Mouse (Mus musculus): Measurements from ENCODE around the gene Ppp4r3a. TPM values are rescaled to one million over a fixed set of nuclear protein-coding genes. Genes with fewer than 3 reads are reported as not detected.

The Ppp4r3a gene
- polyA plus RNA-seq, 1 experiment from 2014 or later, result 41.3 TPM

DNA sequence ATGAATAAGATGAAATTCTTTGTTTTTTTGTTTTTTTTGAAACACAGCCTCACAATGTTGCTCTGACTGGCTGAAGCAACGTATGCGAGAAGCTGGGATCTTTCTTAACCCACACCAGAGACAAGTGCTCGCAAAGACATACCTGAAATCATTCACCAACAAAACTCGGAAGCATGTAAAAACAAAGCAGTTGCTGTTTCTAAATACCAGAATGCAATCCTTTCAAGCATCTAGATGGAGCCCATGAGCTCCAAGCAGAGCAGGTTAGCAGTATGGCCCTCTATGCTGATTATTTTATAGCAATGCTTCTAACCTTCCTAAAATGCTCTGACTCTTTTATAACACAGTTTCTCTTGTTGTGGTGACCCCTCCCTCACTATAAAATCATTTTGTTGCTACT is 735 bp upstream of the Ppp4r3a start:
- 6% methylated on average over 4 of the region's 4 CpGs for WGBS
- ATAC-seq (ENCODE audit: borderline replicate concordance, extremely low read depth, low FRiP score, low TSS enrichment), result no peak

DNA sequence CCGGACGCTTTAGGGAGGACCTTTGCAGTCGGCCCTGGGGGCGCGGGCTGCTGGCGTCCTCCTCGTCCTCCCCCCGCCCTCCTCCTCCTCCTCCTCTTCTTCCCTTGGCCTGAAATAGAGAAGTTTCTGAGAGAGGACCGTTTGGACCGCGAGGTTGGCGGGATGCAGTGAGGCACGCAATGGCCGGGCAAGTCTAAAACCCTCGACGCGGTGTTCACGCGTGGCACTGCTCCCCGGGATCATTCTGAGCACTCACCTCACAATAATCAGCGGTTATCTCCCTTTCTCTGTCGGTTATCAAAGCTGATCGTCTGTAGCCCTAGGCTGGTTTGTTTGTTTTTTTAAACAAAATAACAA is 315 bp upstream of the Ppp4r3a start:
- H3K4me3 ChIP-seq, result peak overlapping the region; percentile 83
- WGBS, result under 1% methylated on average over 23 of the region's 23 CpGs
- ATAC-seq (ENCODE audit: borderline replicate concordance, extremely low read depth, low FRiP score, low TSS enrichment), result peak; percentile 69
- peak overlapping the region; percentile 100 for H3K27ac ChIP-seq
- peak overlapping the region; percentile 85 for H3K4me2 ChIP-seq
- H3K4me1 ChIP-seq, result peaks cover 20% of the 10 kb centered on the region
- peaks cover 3% of the 10 kb centered on the region; the same call in 1 of the 2 replicates for H3K36me3 ChIP-seq
- no peaks in the 10 kb centered on the region for H3K27me3 ChIP-seq
- peak overlapping the region; percentile 98 for H3K9ac ChIP-seq
- H3K9me3 ChIP-seq, result no peaks in the 10 kb centered on the region

More for the DNA sequence above, 735 bp upstream of the Ppp4r3a start:
- Histone ChIP-seq H3K4me3 (peak overlapping the region; percentile 83), H3K36me3 (no peaks in the 10 kb centered on the region; the same call in 1 of the 2 replicates), H3K27me3 (no peaks in the 10 kb centered on the region), H3K4me2 (peak overlapping the region; percentile 85), H3K9ac (peak overlapping the region; percentile 98), H3K4me1 (peaks cover 17% of the 10 kb centered on the region), H3K27ac (peak overlapping the region; percentile 100), H3K9me3 (no peaks in the 10 kb centered on the region)

DNA sequence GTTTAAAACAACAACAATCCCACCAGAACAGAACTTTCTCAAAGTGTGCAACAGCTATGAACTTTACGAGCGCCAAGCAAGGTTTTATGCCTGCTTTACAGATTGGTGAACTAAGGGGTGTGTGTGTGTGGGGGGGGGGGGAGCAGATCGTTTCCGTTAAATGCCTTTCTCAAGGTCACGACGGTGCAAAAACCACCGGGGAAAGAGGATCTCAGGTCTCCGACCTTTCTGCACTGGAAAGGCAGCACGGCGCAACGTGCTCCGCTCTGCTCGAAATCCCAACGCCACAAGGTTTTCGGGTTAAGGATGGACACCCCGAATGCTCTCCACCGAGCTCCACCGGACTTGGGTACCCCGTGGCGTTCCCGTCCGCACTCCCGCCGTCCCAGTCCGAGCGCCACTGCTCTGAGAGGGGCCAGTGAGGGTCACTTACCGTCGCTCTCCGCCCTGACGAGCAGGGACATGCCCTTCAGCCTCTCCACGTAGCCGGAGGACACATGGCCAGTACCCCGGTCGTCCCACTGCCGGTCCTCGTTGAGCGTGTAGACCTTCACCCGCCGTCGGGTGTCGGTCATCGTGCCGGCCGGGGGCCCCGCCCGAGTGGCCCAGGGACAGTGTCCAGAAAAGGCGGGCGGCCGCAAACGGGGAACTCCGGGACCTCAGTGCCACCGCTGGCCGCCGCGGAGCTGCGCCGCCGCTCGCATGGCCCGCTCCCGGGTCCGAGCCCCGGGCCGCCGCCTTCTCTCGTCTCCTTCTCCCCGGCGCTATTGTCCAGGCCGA is 1.0 kb downstream of the Ppp4r3a start:
- Histone ChIP-seq H3K27ac (peak overlapping the region; percentile 100), H3K4me3 (peak overlapping the region; percentile 83), H3K4me1 (peaks cover 26% of the 10 kb centered on the region), H3K9me3 (no peaks in the 10 kb centered on the region), H3K36me3 (peaks cover 8% of the 10 kb centered on the region; the same call in 1 of the 2 replicates), H3K4me2 (peak overlapping the region; percentile 85), H3K27me3 (no peaks in the 10 kb centered on the region), H3K9ac (peak overlapping the region; percentile 98)
- under 1% methylated on average over 69 of the region's 69 CpGs for WGBS
- peak; percentile 17; the same call in 1 of the 2 replicates for ATAC-seq (ENCODE audit: borderline replicate concordance, extremely low read depth, low FRiP score, low TSS enrichment)

DNA sequence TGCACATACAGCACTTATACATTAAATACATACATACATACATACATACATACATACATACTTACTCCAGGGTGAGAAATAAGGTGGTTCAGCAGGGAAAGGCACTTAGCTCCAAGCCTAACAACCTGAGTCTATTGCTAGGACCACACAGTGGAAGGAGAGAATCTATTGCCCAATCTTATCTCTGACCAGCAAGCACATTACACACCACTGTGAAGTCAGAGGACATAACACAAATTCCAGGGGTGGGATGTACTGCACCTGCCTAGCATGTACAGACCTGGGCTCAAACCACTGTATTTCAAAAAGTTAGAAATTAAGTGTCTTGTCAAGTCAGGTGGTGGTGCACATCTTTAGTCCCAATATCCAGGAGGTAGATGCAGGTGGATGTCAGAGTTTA is 5.5 kb downstream of the Ppp4r3a start:
- Histone ChIP-seq H3K27ac (no peak overlapping the region), H3K4me3 (no peak overlapping the region), H3K9me3 (no peaks in the 10 kb centered on the region), H3K9ac (no peak overlapping the region), H3K4me2 (no peak overlapping the region), H3K4me1 (peaks cover 26% of the 10 kb centered on the region), H3K27me3 (no peaks in the 10 kb centered on the region), H3K36me3 (peaks cover 14% of the 10 kb centered on the region; the same call in 1 of the 2 replicates)
- no peak for ATAC-seq (ENCODE audit: borderline replicate concordance, extremely low read depth, low FRiP score, low TSS enrichment)

DNA sequence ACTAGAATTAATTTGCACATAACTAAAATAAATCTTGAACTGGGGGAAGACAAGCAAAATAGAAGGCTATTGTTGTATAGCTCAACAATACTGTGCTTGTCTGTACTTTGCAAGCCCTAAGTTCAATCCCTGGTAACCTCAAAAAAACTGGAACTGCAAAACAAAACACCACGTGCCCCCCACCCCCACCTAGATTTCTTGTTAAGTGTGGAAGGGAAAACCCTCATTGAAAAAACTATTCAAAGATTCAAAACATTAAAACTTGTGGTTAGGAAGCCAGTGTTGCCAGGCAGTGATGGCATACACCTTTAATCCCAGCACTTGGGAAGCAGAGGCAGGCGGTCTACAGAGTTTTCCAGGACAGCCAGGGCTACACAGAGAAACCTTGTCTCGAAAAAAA is 8.1 kb downstream of the Ppp4r3a start:
- Histone ChIP-seq H3K4me2 (no peak overlapping the region), H3K4me1 (peaks cover 17% of the 10 kb centered on the region), H3K4me3 (no peak overlapping the region), H3K36me3 (peaks cover 14% of the 10 kb centered on the region; the same call in 1 of the 2 replicates), H3K27ac (no peak overlapping the region), H3K9me3 (no peaks in the 10 kb centered on the region), H3K9ac (no peak overlapping the region), H3K27me3 (no peaks in the 10 kb centered on the region)
- ATAC-seq (ENCODE audit: borderline replicate concordance, extremely low read depth, low FRiP score, low TSS enrichment), result no peak
- WGBS, result 83% methylated on average over 3 of the region's 3 CpGs

DNA sequence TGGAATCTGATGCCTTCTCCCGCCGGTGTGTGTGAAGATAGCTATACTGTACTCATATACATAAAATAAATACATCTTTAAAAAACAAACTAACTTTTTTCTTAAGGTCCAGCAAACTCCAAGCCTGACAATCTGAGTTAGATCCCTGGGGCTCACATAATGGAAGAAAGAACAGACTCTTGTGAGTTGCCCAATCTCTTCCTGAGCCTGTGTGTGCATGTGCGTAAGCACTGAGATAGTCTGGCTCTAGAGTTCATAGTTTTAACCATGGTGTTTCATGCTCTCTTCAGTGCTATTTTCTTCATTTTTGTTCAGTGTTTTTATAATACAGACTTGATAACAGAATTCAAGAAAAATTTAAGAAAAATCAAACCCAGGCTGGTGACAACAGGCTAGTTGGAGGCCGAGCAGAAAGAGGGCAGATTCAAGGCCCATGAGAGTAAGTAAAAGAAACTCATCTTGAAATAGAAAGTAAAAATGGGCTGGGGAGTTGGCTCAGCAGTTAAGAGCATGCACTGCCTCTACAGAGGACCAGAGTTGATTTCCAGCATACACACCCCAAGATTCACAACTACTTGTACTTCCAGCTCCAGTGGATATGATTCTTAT is 8.6 kb downstream of the Ppp4r3a start:
- H3K27ac ChIP-seq, result no peak overlapping the region
- peaks cover 17% of the 10 kb centered on the region for H3K4me1 ChIP-seq
- peaks cover 14% of the 10 kb centered on the region; the same call in 1 of the 2 replicates for H3K36me3 ChIP-seq
- H3K4me2 ChIP-seq, result no peak overlapping the region
- no peak for ATAC-seq (ENCODE audit: borderline replicate concordance, extremely low read depth, low FRiP score, low TSS enrichment)
- WGBS, result 91% methylated on average over 4 of the region's 4 CpGs
- no peak overlapping the region for H3K4me3 ChIP-seq
- H3K9me3 ChIP-seq, result no peaks in the 10 kb centered on the region
- no peak overlapping the region for H3K9ac ChIP-seq
- H3K27me3 ChIP-seq, result no peaks in the 10 kb centered on the region

DNA sequence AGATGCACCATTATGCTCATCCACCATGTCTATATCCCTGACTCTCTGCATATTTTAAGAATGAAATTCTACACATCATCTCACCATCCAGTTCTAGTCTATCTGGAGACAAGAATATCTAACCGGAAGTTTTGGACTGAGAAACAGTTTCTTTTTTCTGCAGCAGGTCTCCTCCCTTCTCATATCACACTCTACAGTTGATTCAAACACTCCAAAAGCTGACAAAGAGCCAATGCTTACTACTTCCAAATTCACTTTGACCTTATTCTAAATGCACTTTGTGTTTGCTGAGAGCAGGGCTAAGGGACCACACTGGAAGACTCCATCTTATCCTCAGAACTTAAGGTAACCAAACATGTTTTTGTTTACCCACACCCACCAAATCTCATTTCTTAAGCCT is 13.7 kb downstream of the Ppp4r3a start:
- 73% methylated on average over 1 of the region's 1 CpGs for WGBS
- no peak overlapping the region for H3K27ac ChIP-seq
- ATAC-seq (ENCODE audit: borderline replicate concordance, extremely low read depth, low FRiP score, low TSS enrichment), result no peak
- H3K36me3 ChIP-seq, result peaks cover 15% of the 10 kb centered on the region; the same call in 1 of the 2 replicates
- H3K9me3 ChIP-seq, result no peaks in the 10 kb centered on the region
- H3K27me3 ChIP-seq, result no peaks in the 10 kb centered on the region
- no peak overlapping the region for H3K9ac ChIP-seq
- H3K4me2 ChIP-seq, result no peak overlapping the region
- H3K4me3 ChIP-seq, result no peak overlapping the region
- H3K4me1 ChIP-seq, result no peaks in the 10 kb centered on the region

DNA sequence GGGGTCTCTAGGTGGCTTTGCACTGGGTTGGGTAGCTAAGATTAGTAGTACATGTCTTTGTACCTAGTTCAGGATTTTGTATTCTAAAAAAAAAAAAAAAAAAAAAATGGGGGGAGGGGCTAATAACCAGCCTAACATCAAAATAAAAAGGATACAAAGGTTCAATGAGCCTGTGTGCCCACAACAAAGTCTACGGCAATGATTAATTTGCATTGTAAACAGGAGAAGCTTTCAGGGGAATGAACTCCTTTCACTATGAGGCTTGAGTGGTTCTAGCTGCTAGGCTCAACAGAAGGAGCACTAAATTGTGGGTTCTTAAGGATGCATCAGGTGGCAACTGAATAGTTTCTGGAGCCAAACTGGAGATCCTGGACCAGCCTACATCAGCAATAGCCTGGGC is 17.2 kb downstream of the Ppp4r3a start:
- Histone ChIP-seq H3K27ac (no peak overlapping the region), H3K4me1 (no peaks in the 10 kb centered on the region), H3K4me3 (no peak overlapping the region), H3K36me3 (peaks cover 45% of the 10 kb centered on the region), H3K9ac (no peak overlapping the region), H3K9me3 (no peaks in the 10 kb centered on the region), H3K4me2 (no peak overlapping the region), H3K27me3 (no peaks in the 10 kb centered on the region)
- ATAC-seq (ENCODE audit: borderline replicate concordance, extremely low read depth, low FRiP score, low TSS enrichment), result no peak
- WGBS, result 97% methylated on average over 1 of the region's 1 CpGs

DNA sequence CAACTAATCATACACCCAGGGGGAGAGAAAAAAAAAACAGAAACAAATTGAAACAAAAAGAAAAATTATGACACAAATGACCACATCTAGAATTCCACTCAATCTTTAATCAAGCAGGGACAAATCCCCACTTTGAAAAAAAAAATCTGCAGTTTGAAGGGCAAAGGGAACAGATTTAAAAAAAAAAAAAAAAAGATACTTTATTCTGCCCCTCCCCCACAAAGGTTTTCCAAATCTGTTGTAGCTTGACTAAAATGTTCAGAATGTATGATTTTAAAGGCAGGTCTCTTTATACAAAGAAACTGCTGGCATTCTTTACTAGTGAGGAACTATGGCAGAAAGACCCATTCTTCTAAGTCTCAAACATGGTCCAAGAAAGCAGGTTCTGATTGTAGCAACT is 43.5 kb downstream of the Ppp4r3a start:
- H3K9me3 ChIP-seq, result no peaks in the 10 kb centered on the region
- H3K36me3 ChIP-seq, result peaks cover 62% of the 10 kb centered on the region
- no peak for ATAC-seq (ENCODE audit: borderline replicate concordance, extremely low read depth, low FRiP score, low TSS enrichment)
- H3K27me3 ChIP-seq, result no peaks in the 10 kb centered on the region
- no peak overlapping the region for H3K4me2 ChIP-seq
- H3K27ac ChIP-seq, result no peak overlapping the region
- no peaks in the 10 kb centered on the region for H3K4me1 ChIP-seq
- H3K4me3 ChIP-seq, result no peak overlapping the region
- no peak overlapping the region for H3K9ac ChIP-seq

DNA sequence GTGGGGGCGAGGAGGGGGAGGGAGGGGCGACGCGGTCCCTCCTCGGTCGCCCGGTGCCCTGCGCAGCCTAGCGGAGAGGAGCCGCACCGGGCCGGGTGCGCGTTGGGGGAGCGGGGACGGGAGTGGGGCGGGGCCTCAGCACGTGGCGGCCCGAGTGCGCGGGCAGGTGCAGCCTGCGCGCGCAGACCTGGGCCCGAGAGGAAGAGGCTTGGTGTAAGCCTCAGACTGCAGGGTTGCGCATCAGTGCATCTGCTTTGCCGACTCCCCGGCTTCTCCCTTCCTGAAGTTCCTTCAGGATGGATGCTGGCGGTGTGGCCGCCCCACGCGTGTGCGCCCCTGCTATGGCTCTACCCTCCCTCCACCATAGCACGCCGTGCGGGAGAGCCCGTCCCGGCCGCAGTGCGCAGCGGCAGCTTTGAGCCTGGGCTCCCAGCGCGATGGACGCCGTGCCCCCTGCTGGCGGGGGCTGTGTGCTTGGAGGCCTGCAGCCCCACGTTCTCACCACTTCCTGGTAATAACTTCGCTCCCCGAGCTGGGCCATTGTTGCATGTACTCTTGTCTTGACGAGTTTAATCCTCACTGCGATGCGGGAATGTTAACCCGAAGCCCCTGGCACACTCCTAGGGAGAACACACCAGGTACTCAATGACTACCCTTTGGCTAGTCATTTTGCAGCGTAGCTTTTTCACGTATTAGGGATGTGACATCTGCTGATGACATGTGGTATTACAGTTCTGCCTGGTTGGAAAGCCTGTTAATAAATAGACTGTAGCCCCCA is 54.4 kb downstream of the Ppp4r3a start, which contains the start of gene Ccdc88c:
Ccdc88c (minus strand) TSS at position 103 of the 778 bp plus-strand sequence.
- Histone ChIP-seq H3K9ac (peak within 1 kb of the TSS; percentile 74), H3K27me3 (peaks cover 27% of the 10 kb centered on the region), H3K36me3 (no peaks in the 10 kb centered on the region), H3K27ac (peak within 1 kb of the TSS; percentile 92), H3K4me2 (peak within 1 kb of the TSS; percentile 94), H3K4me1 (peaks cover 19% of the 10 kb centered on the region), H3K9me3 (no peaks in the 10 kb centered on the region), H3K4me3 (peak within 1 kb of the TSS; percentile 68)
- WGBS, result 1% methylated on average over 54 of the region's 56 CpGs
- ATAC-seq (ENCODE audit: borderline replicate concordance, extremely low read depth, low FRiP score, low TSS enrichment), result peak; percentile 87

DNA sequence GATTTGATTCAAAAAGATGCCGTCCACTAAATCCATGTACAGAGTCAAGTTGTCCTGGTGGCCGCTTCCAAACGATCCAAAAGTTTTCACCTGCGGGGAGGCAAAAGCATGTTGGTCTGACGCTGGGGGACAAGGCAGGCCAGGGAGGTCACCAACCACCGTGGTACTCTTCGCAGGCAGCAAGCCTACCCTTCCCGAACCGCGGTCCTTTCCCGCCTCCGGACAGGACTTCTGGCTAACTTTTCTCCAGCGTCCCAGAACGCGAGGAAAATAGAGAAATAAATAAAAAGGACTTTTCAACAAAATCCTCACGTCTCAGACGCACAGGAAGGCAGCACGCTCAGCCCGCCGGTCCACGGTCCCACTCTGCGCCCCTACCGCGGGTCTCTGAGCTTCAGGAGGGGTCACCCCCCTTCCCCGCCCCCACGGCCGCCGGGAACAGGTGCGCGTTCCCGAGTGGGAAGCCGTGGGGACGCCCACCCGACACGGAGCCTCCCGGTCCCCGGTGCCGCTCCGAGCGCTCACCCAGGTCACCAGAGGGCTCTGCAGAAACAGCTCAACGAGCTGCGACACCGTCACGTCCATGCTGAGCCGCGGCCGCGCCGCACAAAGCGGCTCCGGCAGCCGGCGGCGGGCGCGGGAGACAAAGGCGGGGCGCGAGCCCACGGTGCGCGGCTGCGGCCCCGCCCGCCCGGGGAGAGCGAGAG is 55.1 kb downstream of the Ppp4r3a start:
- no peaks in the 10 kb centered on the region for H3K36me3 ChIP-seq
- no peak for ATAC-seq (ENCODE audit: borderline replicate concordance, extremely low read depth, low FRiP score, low TSS enrichment)
- peaks cover 24% of the 10 kb centered on the region for H3K4me1 ChIP-seq
- under 1% methylated on average over 62 of the region's 67 CpGs for WGBS
- H3K4me2 ChIP-seq, result peak overlapping the region; percentile 94
- peak overlapping the region; percentile 92 for H3K27ac ChIP-seq
- peak overlapping the region; percentile 68 for H3K4me3 ChIP-seq
- H3K27me3 ChIP-seq, result peaks cover 27% of the 10 kb centered on the region
- peak overlapping the region; percentile 74 for H3K9ac ChIP-seq
- no peaks in the 10 kb centered on the region for H3K9me3 ChIP-seq

Measured in lung, embryonic 15.5 days (tissue).